Comparison of ENCODE assay signal across 25 mouse cellular contexts in genomic region chr12:100297961-100298360, GRCm38 (mm10).
A peak's percentile ranks its signal among the peaks of the same experiment; 100 is the strongest.
DNase-seq lines count a peak whose midpoint lies in the region; ATAC-seq and TF ChIP-seq lines count a peak whose summit lies in the region.
"Had no signal": no experiment of that assay in that cellular context is flagged by ENCODE, and none has a peak within 500 bp of the region (broad histone marks: within the 10 kb centered on the region; RNA-seq: fewer than 3 reads in every experiment).

No protein-coding gene starts in this region.

- no peaks in the 10 kb centered on the region for H3K27me3 ChIP-seq in hindbrain, embryonic 10.5 days (ENCODE audit: insufficient read depth, poor library complexity, severe bottlenecking)
- H3K27me3 ChIP-seq in hindbrain, embryonic 16.5 days (replicated peaks; ENCODE audit: control insufficient read depth, insufficient read depth, low read length): no peaks in the 10 kb centered on the region
- H3K27me3 ChIP-seq in kidney, embryonic 16.5 days (ENCODE audit: insufficient read depth, low read length): no peaks in the 10 kb centered on the region
- H3K27me3 ChIP-seq: CH12.LX; embryonic facial prominence, embryonic 12.5 days; forebrain, embryonic 13.5 days; Patski had no signal

- peak; percentile 29 for ATAC-seq in frontal cortex, adult (ENCODE audit: low TSS enrichment)
- ATAC-seq in hindbrain, embryonic 16.5 days: no peak
- ATAC-seq in kidney, embryonic 16.5 days (ENCODE audit: low FRiP score, low TSS enrichment): no peak
- ATAC-seq: activated CD4-positive, CD25-positive, alpha-beta regulatory T cell, adult 4 months; CD4-positive, CD25-positive, alpha-beta regulatory T cell, adult 4 months; forebrain, embryonic 13.5 days; Patski had no signal

- no peak overlapping the region for H3K4me2 ChIP-seq in hindbrain, embryonic 16.5 days (ENCODE audit: low read length)
- H3K4me2 ChIP-seq in kidney, embryonic 16.5 days (replicated peaks; ENCODE audit: low read depth, low read length): no peak overlapping the region
- H3K4me2 ChIP-seq: embryonic facial prominence, embryonic 12.5 days; forebrain, embryonic 13.5 days had no signal

- peaks cover 26% of the 10 kb centered on the region for H3K36me3 ChIP-seq in hindbrain, embryonic 10.5 days
- H3K36me3 ChIP-seq in hindbrain, embryonic 16.5 days (ENCODE audit: control insufficient read depth, insufficient read depth, low read length): peaks cover 13% of the 10 kb centered on the region
- peaks cover 6% of the 10 kb centered on the region; the same call in 1 of the 2 replicates for H3K36me3 ChIP-seq in kidney, embryonic 16.5 days (ENCODE audit: insufficient read depth, low read length)

- 83% methylated on average over 4 of the region's 4 CpGs for WGBS in hindbrain, embryonic 10.5 days
- 74% methylated on average over 4 of the region's 4 CpGs for WGBS in hindbrain, embryonic 16.5 days
- WGBS in kidney, embryonic 16.5 days: 84% methylated on average over 4 of the region's 4 CpGs

- no peak overlapping the region for H3K4me3 ChIP-seq in hindbrain, embryonic 10.5 days
- H3K4me3 ChIP-seq in hindbrain, embryonic 16.5 days (ENCODE audit: low read length): no peak overlapping the region
- no peak overlapping the region for H3K4me3 ChIP-seq in kidney, embryonic 16.5 days (ENCODE audit: low read length)
- H3K4me3 ChIP-seq in left cerebral cortex, adult 2 months: no peak overlapping the region
- H3K4me3 ChIP-seq: embryonic facial prominence, embryonic 10.5 days; embryonic facial prominence, embryonic 12.5 days; forebrain, embryonic 13.5 days had no signal

- no peak overlapping the region for H3K9ac ChIP-seq in hindbrain, embryonic 16.5 days (ENCODE audit: low read depth, low read length)
- no peak overlapping the region for H3K9ac ChIP-seq in kidney, embryonic 16.5 days (replicated peaks; ENCODE audit: low read length)
- H3K9ac ChIP-seq: embryonic facial prominence, embryonic 12.5 days; forebrain, embryonic 13.5 days had no signal

- peaks cover 19% of the 10 kb centered on the region for H3K4me1 ChIP-seq in hindbrain, embryonic 10.5 days (replicated peaks)
- H3K4me1 ChIP-seq in hindbrain, embryonic 16.5 days (ENCODE audit: control insufficient read depth, insufficient read depth, low read depth, low read length): no peaks in the 10 kb centered on the region
- peaks cover 10% of the 10 kb centered on the region; the same call in 1 of the 2 replicates for H3K4me1 ChIP-seq in kidney, embryonic 16.5 days (ENCODE audit: insufficient read depth, low read length)
- H3K4me1 ChIP-seq: embryonic facial prominence, embryonic 12.5 days; forebrain, embryonic 13.5 days had no signal

- intact Hi-C loops in left cerebral cortex, adult 2 months (cut with DNase I): no loop called here

- peak overlapping the region; percentile 51 for H3K27ac ChIP-seq in hindbrain, embryonic 10.5 days
- no peak overlapping the region for H3K27ac ChIP-seq in hindbrain, embryonic 16.5 days (ENCODE audit: low read depth, low read length)
- H3K27ac ChIP-seq in kidney, embryonic 16.5 days (ENCODE audit: low read length): 0 out of 2 replicates have a peak overlapping the region, but pooled peaks have one; percentile 49
- H3K27ac ChIP-seq in left cerebral cortex, adult 2 months: peak overlapping the region; percentile 51
- H3K27ac ChIP-seq: embryonic facial prominence, embryonic 10.5 days; embryonic facial prominence, embryonic 12.5 days; forebrain, embryonic 13.5 days had no signal

- DNase-seq in frontal cortex, postnatal 14 days (ENCODE audit: low spot score in 2 of 2): no peak
- no peak for DNase-seq in hindbrain, embryonic 10.5 days (ENCODE audit: low spot score)
- DNase-seq in kidney, adult 8-10 months: no peak
- no peak for DNase-seq in left cerebral cortex, adult 2 months (ENCODE audit: extremely low spot score in 1 of 2, low spot score in 2 of 2)
- no peak for DNase-seq in left cerebral cortex, adult 11 months (ENCODE audit: low spot score)
- DNase-seq: adrenal gland, adult 8-10 months; adrenal gland, postnatal 14 days; adrenal gland, postnatal 36 days; B cell, adult 2 months; cerebellum, adult 11-12 months; cerebellum, adult 2 months; cerebellum, adult 9-10 months; cerebellum, postnatal 10 days; cerebellum, postnatal 25 days had no signal

- TF ChIP-seq CTCF in left cerebral cortex, adult 2 months (IDR thresholded peaks at IDR 0.05): no peak

- H3K9me3 ChIP-seq in hindbrain, embryonic 10.5 days: no peaks in the 10 kb centered on the region
- no peaks in the 10 kb centered on the region for H3K9me3 ChIP-seq in hindbrain, embryonic 16.5 days (ENCODE audit: control insufficient read depth, low read length)
- peaks cover 5% of the 10 kb centered on the region; the same call in 1 of the 2 replicates for H3K9me3 ChIP-seq in kidney, embryonic 16.5 days (ENCODE audit: low read length)
- H3K9me3 ChIP-seq: embryonic facial prominence, embryonic 10.5 days; embryonic facial prominence, embryonic 12.5 days; G1E had no signal
